Mouse (Mus musculus): ENCODE results near the gene Rrp1b. TPM values are rescaled to one million over a fixed set of nuclear protein-coding genes. Genes with fewer than 3 reads are reported as not detected.
A peak's percentile ranks its signal among the peaks of the same experiment; 100 is the strongest.

The Rrp1b gene
- total and polyA plus RNA-seq, 3 experiments: 60.9 to 149 (median 76.7) TPM

DNA sequence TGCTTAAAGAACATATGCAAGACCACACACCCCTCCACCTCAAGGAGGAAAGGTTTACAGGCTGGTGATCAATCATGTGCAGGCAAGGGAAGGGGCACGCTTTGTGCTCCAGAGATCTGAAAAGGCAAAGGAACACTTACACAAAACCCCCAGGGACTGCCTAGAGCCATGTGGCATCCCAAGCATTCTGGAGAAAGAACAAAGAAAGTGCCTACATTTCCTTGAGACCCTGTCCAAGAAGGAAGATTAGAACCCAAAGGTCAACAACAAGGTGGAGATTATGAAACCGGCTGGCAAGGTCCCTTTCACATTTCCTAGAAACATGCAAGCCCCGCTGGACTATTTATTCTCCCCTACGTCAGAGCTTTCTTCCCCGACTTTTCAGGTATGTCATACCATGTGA lies 11.2 kb upstream of the Rrp1b start:
- H3K4me1 ChIP-seq (ENCODE audit: control insufficient read depth in 1 of 2, insufficient read depth in 2 of 2): peaks cover 12 to 29% of the 10 kb centered on the region in 2 experiments
- 0 out of 2 replicates have a peak, but pooled peaks have one; percentile 39 for TF ChIP-seq BHLHE40 (IDR thresholded peaks at IDR 0.05; ENCODE audit: low read depth, low read length)
- TF ChIP-seq POLR2AphosphoS2 (IDR thresholded peaks at IDR 0.05; ENCODE audit: low read depth, low read length): no peak
- no peak overlapping the region for H3K4me2 ChIP-seq (ENCODE audit: insufficient read depth, low read depth, poor library complexity, severe bottlenecking)
- in situ Hi-C loops (cut with MboI; ENCODE audit: low pct_ligation_motif_present, low pct_unique_long_range_greater_than_20kb, low sequenced_read_pairs) (loop anchor here (5.0 to 10.0 kb wide), 3 partner anchors 152 to 490 kb away; no protein-coding TSS in a partner anchor), dilution Hi-C loops (cut with MboI; ENCODE audit: extremely low pct_ligation_motif_present, extremely low pct_unique_long_range_greater_than_20kb, low sequenced_read_pairs) (no loop called here)
- no peaks in the 10 kb centered on the region for H3K9me3 ChIP-seq (replicated peaks; ENCODE audit: low read length)
- DNase-seq (ENCODE audit: extremely low read depth): no peak
- H3K36me3 ChIP-seq (replicated peaks in 1 of 2; ENCODE audit: control insufficient read depth in 1 of 2, insufficient read depth in 1 of 2, low read length in 1 of 2): no peaks in the 10 kb centered on the region
- no peak overlapping the region for H3K27ac ChIP-seq (ENCODE audit: insufficient read depth, low read depth)
- H3K4me3 ChIP-seq (replicated peaks in 1 of 3; ENCODE audit: low read depth in 2 of 3, low read length in 2 of 3, poor library complexity in 1 of 3): no peak overlapping the region
- no peaks in the 10 kb centered on the region for H3K27me3 ChIP-seq (replicated peaks)
- H3K79me2 ChIP-seq (replicated peaks; ENCODE audit: control insufficient read depth, extremely low read depth, insufficient read depth, poor library complexity, severe bottlenecking): no peaks in the 10 kb centered on the region
- H3K9ac ChIP-seq (ENCODE audit: insufficient read depth, low read depth): 0 out of 2 replicates have a peak overlapping the region, but pooled peaks have one; percentile 20

DNA sequence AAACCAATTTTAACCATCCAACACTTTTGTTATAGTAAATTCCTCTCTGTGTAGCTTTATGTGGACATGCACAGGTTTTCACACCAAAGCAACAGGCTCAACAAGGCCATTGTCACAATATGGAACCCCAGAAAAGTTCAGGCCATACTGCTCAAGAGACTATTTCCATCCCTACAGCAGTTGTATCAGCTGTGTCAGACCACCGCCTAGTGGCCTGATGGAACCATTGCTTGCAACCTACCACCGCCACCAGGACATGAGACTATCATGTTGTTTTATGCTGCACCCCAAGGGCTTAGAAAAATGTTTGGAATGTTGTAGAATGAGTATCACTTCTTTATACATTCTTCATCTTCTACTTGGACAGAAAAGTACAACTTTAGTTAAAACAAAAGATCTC lies 10.5 kb upstream of the Rrp1b start:
- H3K4me3 ChIP-seq (replicated peaks in 1 of 3; ENCODE audit: low read depth in 2 of 3, low read length in 2 of 3, poor library complexity in 1 of 3): no peak overlapping the region
- peaks cover 12 to 29% of the 10 kb centered on the region in 2 experiments for H3K4me1 ChIP-seq (ENCODE audit: control insufficient read depth in 1 of 2, insufficient read depth in 2 of 2)
- H3K9me3 ChIP-seq (replicated peaks; ENCODE audit: low read length): no peaks in the 10 kb centered on the region
- no peaks in the 10 kb centered on the region for H3K79me2 ChIP-seq (replicated peaks; ENCODE audit: control insufficient read depth, extremely low read depth, insufficient read depth, poor library complexity, severe bottlenecking)
- no peak overlapping the region for H3K9ac ChIP-seq (ENCODE audit: insufficient read depth, low read depth)
- in situ Hi-C loops (cut with MboI; ENCODE audit: low pct_ligation_motif_present, low pct_unique_long_range_greater_than_20kb, low sequenced_read_pairs) (loop anchor here (5.0 to 10.0 kb wide), 2 partner anchors 333 to 491 kb away; no protein-coding TSS in a partner anchor), dilution Hi-C loops (cut with MboI; ENCODE audit: extremely low pct_ligation_motif_present, extremely low pct_unique_long_range_greater_than_20kb, low sequenced_read_pairs) (no loop called here)
- H3K4me2 ChIP-seq (ENCODE audit: insufficient read depth, low read depth, poor library complexity, severe bottlenecking): no peak overlapping the region
- no peaks in the 10 kb centered on the region for H3K27me3 ChIP-seq (replicated peaks)
- no peaks in the 10 kb centered on the region for H3K36me3 ChIP-seq (replicated peaks in 1 of 2; ENCODE audit: control insufficient read depth in 1 of 2, insufficient read depth in 1 of 2, low read length in 1 of 2)
- H3K27ac ChIP-seq (ENCODE audit: insufficient read depth, low read depth): no peak overlapping the region
- peak; percentile 79 for DNase-seq (ENCODE audit: extremely low read depth)
- no peak for TF ChIP-seq UBTF (IDR thresholded peaks at IDR 0.05; ENCODE audit: low read depth, low read length)
- TF ChIP-seq POLR2AphosphoS2 (IDR thresholded peaks at IDR 0.05; ENCODE audit: low read depth, low read length): no peak
- TF ChIP-seq ETS1 (conservative IDR thresholded peaks at IDR 0.05; ENCODE audit: low read depth, low read length): no peak
- TF ChIP-seq ELF1 (IDR thresholded peaks at IDR 0.05; ENCODE audit: low read depth, low read length): no peak; the same call in 1 of the 2 replicates
- peak; percentile 42 for TF ChIP-seq NRF1 (IDR thresholded peaks at IDR 0.05; ENCODE audit: low read depth, low read length)
- peak; percentile 25; the same call in 1 of the 2 replicates for TF ChIP-seq IRF4 (IDR thresholded peaks at IDR 0.05; ENCODE audit: low read depth, low read length)
- TF ChIP-seq ZMIZ1 (IDR thresholded peaks at IDR 0.05; ENCODE audit: low read depth, low read length): no peak
- TF ChIP-seq MXI1 (IDR thresholded peaks at IDR 0.05; ENCODE audit: low read depth, low read length): peak; percentile 56; the same call in 1 of the 2 replicates
- peak; percentile 39; the same call in 1 of the 2 replicates for TF ChIP-seq MAX (IDR thresholded peaks at IDR 0.05; ENCODE audit: low read length)
- TF ChIP-seq POLR2A (IDR thresholded peaks at IDR 0.05; ENCODE audit: low read depth, low read length): no peak
- TF ChIP-seq ZC3H11A (IDR thresholded peaks at IDR 0.05; ENCODE audit: low read depth, low read length): peak; percentile 100
- 0 out of 2 replicates have a peak, but pooled peaks have one; percentile 1 for TF ChIP-seq EP300 (IDR thresholded peaks at IDR 0.05; ENCODE audit: low read length)
- no peak for TF ChIP-seq ZNF384 (IDR thresholded peaks at IDR 0.05; ENCODE audit: low read depth, low read length)
- TF ChIP-seq USF2 (conservative IDR thresholded peaks at IDR 0.05; ENCODE audit: low read depth, low read length): no peak
- no peak for TF ChIP-seq GABPA (IDR thresholded peaks at IDR 0.05; ENCODE audit: insufficient replicate concordance, low read depth, low read length)
- TF ChIP-seq TBP (conservative IDR thresholded peaks at IDR 0.05; ENCODE audit: low read depth, low read length): no peak
- TF ChIP-seq SMC3 (IDR thresholded peaks at IDR 0.05; ENCODE audit: low read depth, low read length): peak; percentile 100
- no peak for TF ChIP-seq JUN (IDR thresholded peaks at IDR 0.05; ENCODE audit: insufficient read depth, low read depth, low read length)
- TF ChIP-seq BHLHE40 (IDR thresholded peaks at IDR 0.05; ENCODE audit: low read depth, low read length): peak; percentile 27; the same call in 1 of the 2 replicates
- TF ChIP-seq ZKSCAN1 (IDR thresholded peaks at IDR 0.05; ENCODE audit: borderline replicate concordance, low read depth, low read length): no peak
- no peak for TF ChIP-seq CHD2 (IDR thresholded peaks at IDR 0.05; ENCODE audit: low read length)
- TF ChIP-seq RAD21 (IDR thresholded peaks at IDR 0.05; ENCODE audit: low read depth, low read length): no peak; the same call in none of the 2 replicates
- TF ChIP-seq MAFK (IDR thresholded peaks at IDR 0.05; ENCODE audit: insufficient replicate concordance, low read length): no peak
- no peak for TF ChIP-seq USF1 (IDR thresholded peaks at IDR 0.05; ENCODE audit: low read depth, low read length)
- peak; percentile 54; the same call in 1 of the 2 replicates for TF ChIP-seq TCF12 (IDR thresholded peaks at IDR 0.05; ENCODE audit: low read depth, low read length)
- TF ChIP-seq MYC (IDR thresholded peaks at IDR 0.05; ENCODE audit: low read depth, low read length): peak; percentile 74
- 0 out of 2 replicates have a peak, but pooled peaks have one; percentile 11 for TF ChIP-seq HCFC1 (IDR thresholded peaks at IDR 0.05; ENCODE audit: low read depth, low read length)
- TF ChIP-seq PAX5 (IDR thresholded peaks at IDR 0.05; ENCODE audit: low read length): no peak
- TF ChIP-seq NELFE (IDR thresholded peaks at IDR 0.05; ENCODE audit: low read depth, low read length): no peak
- TF ChIP-seq JUND (conservative IDR thresholded peaks at IDR 0.05; ENCODE audit: low read depth, low read length): peak; percentile 51
- TF ChIP-seq KAT2A (IDR thresholded peaks at IDR 0.05; ENCODE audit: insufficient replicate concordance, low read length): no peak
- TF ChIP-seq MEF2A (IDR thresholded peaks at IDR 0.05; ENCODE audit: borderline replicate concordance, low read depth, low read length): peak; percentile 67
